Mouse (Mus musculus): ENCODE data around the gene Tas2r113. TPM values are rescaled to one million over a fixed set of nuclear protein-coding genes. Genes with fewer than 3 reads are reported as not detected.

The Tas2r113 gene
- total RNA-seq (2023): not detected

DNA sequence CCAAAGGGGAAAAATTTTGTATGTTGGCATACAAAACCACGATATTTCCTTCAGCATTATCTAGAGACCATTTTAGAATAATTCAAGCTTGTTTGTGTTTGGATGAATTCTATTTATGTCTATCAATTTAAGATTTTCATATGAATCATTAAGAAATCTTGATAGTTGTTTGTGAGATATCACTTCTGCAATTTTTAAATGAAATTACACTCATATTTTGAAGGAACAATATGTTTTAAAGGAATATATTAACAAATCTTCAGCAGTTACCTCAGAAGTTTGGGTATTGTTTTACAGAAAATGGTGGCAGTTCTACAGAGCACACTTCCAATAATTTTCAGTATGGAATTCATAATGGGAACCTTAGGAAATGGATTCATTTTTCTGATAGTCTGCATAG, at the start of gene Tas2r113:
Tas2r113 (plus strand) TSS at position 301 of the 400 bp plus-strand sequence.

DNA sequence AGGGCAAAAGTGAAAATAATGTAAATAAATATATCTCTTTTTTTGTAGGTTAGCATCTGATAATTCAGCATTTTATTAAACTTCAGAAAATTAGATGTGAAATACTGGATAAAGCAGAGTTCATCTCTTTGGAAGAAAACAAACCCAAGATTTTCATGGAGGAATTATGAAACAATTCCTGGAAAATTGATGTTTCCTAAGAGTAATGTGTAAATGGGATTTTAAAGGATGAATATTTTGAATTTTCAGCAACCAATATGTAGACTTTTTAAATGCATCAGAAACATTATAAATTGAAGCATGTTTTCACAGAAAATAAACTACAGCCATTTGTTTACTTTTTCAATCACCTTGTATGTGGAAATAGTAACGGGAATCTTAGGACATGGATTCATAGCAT, 46.0 kb upstream of the Tas2r113 start, which contains the start of gene Tas2r123:
Tas2r123 (plus strand) TSS at position 301 of the 400 bp plus-strand sequence.

GRCm38 (mm10) chr6:132855138-132855537, 37.7 kb upstream of the Tas2r113 start, which contains the start of gene Tas2r116:
TSS of gene Tas2r116 (plus strand) at chr6:132855438.

GRCm38 (mm10) chr6:132867708-132868107, 25.1 kb upstream of the Tas2r113 start, which contains the start of gene Tas2r110:
TSS of gene Tas2r110 (plus strand) at chr6:132868008.

GRCm38 (mm10) chr6:132909351-132909750, 16.5 kb downstream of the Tas2r113 start, which contains the start of gene Tas2r125:
TSS of gene Tas2r125 (plus strand) at chr6:132909651.

Other genes starting within 250 kb of the Tas2r113 start
- gene A630073D07Rik, start 241.5 kb upstream of the Tas2r113 start, total RNA-seq (2023): not detected
- gene Tas2r120, start 236.1 kb upstream of the Tas2r113 start, total RNA-seq (2023): not detected
- not detected for gene Tas2r121, start 192.0 kb upstream of the Tas2r113 start, total RNA-seq (2023)
- not detected for gene Tas2r122, start 181.1 kb upstream of the Tas2r113 start, total RNA-seq (2023)
- gene Tas2r115, start 155.0 kb upstream of the Tas2r113 start, total RNA-seq (2023): not detected
- gene Tas2r124, start 138.3 kb upstream of the Tas2r113 start, total RNA-seq (2023): not detected
- not detected for gene Tas2r102, start 130.9 kb upstream of the Tas2r113 start, total RNA-seq (2023)
- not detected for gene Tas2r136, start 114.8 kb upstream of the Tas2r113 start, total RNA-seq (2023)
- not detected for gene Tas2r117, start 90.2 kb upstream of the Tas2r113 start, total RNA-seq (2023)
- not detected for gene Tas2r123, start 45.9 kb upstream of the Tas2r113 start, total RNA-seq (2023)
- gene Tas2r116, start 37.6 kb upstream of the Tas2r113 start, total RNA-seq (2023): not detected
- not detected for gene Tas2r110, start 25.0 kb upstream of the Tas2r113 start, total RNA-seq (2023)
- not detected for gene Tas2r125, start 16.6 kb downstream of the Tas2r113 start, total RNA-seq (2023)
- not detected for gene Tas2r129, start 58.1 kb downstream of the Tas2r113 start, total RNA-seq (2023)
- gene Tas2r131, start 64.9 kb downstream of the Tas2r113 start, total RNA-seq (2023): not detected
- gene Tas2r109, start 88.0 kb downstream of the Tas2r113 start, total RNA-seq (2023): not detected
- gene Tas2r103, start 144.1 kb downstream of the Tas2r113 start, total RNA-seq (2023): not detected
- gene Tas2r140, start 162.8 kb downstream of the Tas2r113 start, total RNA-seq (2023): not detected
- 1 to 10 TPM; 5.6 to 8.4 TPM for gene Smim10l1, start 211.9 kb downstream of the Tas2r113 start, total RNA-seq (2023)